Mouse (Mus musculus) embryonic fibroblast, embryonic 13.5 days (primary cell): ENCODE data around the gene Adgrg1.

Source experiments
- CTCF ChIP-seq: IDR thresholded peaks from 2 replicates; pipeline ENCODE4 v1.5.1; 2011; ENCODE audit warnings: mild to moderate bottlenecking, control low read depth, low read length, moderate library complexity, borderline replicate concordance; ENCODE audit not compliant: insufficient read depth
- POLR2A ChIP-seq: IDR thresholded peaks from 2 replicates; pipeline ENCODE4 v1.6.1; 2011; ENCODE audit warnings: low read depth, mild to moderate bottlenecking, control low read depth, low read length, moderate library complexity

GRCm38 (mm10) chr8:95037106-95037925 lies 62.8 kb downstream of the Adgrg1 start:
- no peak for TF ChIP-seq CTCF
- TF ChIP-seq POLR2A, result no peak
